Mouse (Mus musculus) CH12.LX (cell line): ENCODE measurements around the gene Unk. TPM values are rescaled to one million over a fixed set of nuclear protein-coding genes. Genes with fewer than 3 reads are reported as not detected.

ENCODE experiments used
- DNase-seq: peaks from one replicate; pipeline ENCODE4 v3.0.0-alpha.2; 2013; ENCODE audit errors: extremely low read depth
- H3K27ac ChIP-seq: 2 replicates; pipeline ENCODE4 v1.5.1; 2012; ENCODE audit warnings: low read depth, mild to moderate bottlenecking, control low read depth, moderate library complexity; ENCODE audit not compliant: insufficient read depth
- H3K27me3 ChIP-seq: replicated peaks from 2 replicates; pipeline ENCODE3; 2012; ENCODE audit warnings: inconsistent platforms
- H3K36me3 ChIP-seq, 2 experiments: replicated peaks in 1 of 2; 2 replicates each; pipeline versions ENCODE3 to v1.6.1; 2012; ENCODE audit warnings: inconsistent platforms in 1 of 2, low read length in 1 of 2, mild to moderate bottlenecking in 1 of 2, mixed read lengths in 1 of 2, moderate library complexity in 1 of 2; ENCODE audit not compliant: control insufficient read depth in 1 of 2, insufficient read depth in 1 of 2
- H3K4me1 ChIP-seq, 2 experiments: 2 replicates each; pipeline ENCODE4 v1.6.1; 2012; ENCODE audit warnings: inconsistent platforms in 1 of 2, moderate library complexity in 1 of 2; ENCODE audit not compliant: insufficient read depth in 2 of 2, control insufficient read depth in 1 of 2
- H3K4me2 ChIP-seq: 2 replicates; pipeline ENCODE4 v1.6.1; 2012; ENCODE audit warnings: low read depth, mild to moderate bottlenecking, control low read depth; ENCODE audit not compliant: poor library complexity, insufficient read depth, severe bottlenecking
- H3K4me3 ChIP-seq, 3 experiments: fragments of 150-350 bp in 1 of 3; sonication (generic) in 1 of 3; replicated peaks in 1 of 3; 2 replicates each; pipeline versions ENCODE3 to v1.5.1; 2011 to 2012; ENCODE audit warnings: low read depth in 2 of 3, low read length in 2 of 3, mild to moderate bottlenecking in 2 of 3, moderate library complexity in 2 of 3, control low read depth in 1 of 3, improper control_type of control experiment in 1 of 3, inconsistent platforms in 1 of 3, mixed read lengths in 1 of 3; ENCODE audit not compliant: poor library complexity in 1 of 3
- H3K79me2 ChIP-seq: replicated peaks from 2 replicates; pipeline ENCODE4 v1.6.1; 2012; ENCODE audit warnings: mild to moderate bottlenecking, moderate library complexity; ENCODE audit not compliant: control insufficient read depth, poor library complexity, insufficient read depth, severe bottlenecking; ENCODE audit errors: extremely low read depth
- H3K9ac ChIP-seq: 2 replicates; pipeline ENCODE4 v1.6.1; 2012; ENCODE audit warnings: low read depth, mild to moderate bottlenecking, control low read depth, moderate library complexity; ENCODE audit not compliant: insufficient read depth
- H3K9me3 ChIP-seq: replicated peaks from 2 replicates; pipeline ENCODE3; 2012; ENCODE audit warnings: low read length, inconsistent platforms, mixed read lengths
- CHD2 ChIP-seq: IDR thresholded peaks from 2 replicates; pipeline ENCODE4 v1.6.1; 2011; ENCODE audit warnings: low read length, improper control_type of control experiment
- CTCF ChIP-seq, 2 experiments: IDR thresholded peaks in 1 of 2; conservative IDR thresholded peaks in 1 of 2; 2 replicates each; pipeline ENCODE4 v1.5.1; 2011 to 2012; ENCODE audit warnings: low read depth in 2 of 2, low read length in 2 of 2, improper control_type of control experiment in 1 of 2, inconsistent platforms in 1 of 2, mild to moderate bottlenecking in 1 of 2, moderate library complexity in 1 of 2
- E2F4 ChIP-seq: IDR thresholded peaks from 2 replicates; pipeline ENCODE4 v1.6.1; 2011; ENCODE audit warnings: low read depth, low read length, improper control_type of control experiment; ENCODE audit not compliant: insufficient replicate concordance
- MAFK ChIP-seq: IDR thresholded peaks from 2 replicates; pipeline ENCODE4 v1.6.1; 2011; ENCODE audit warnings: low read length, improper control_type of control experiment; ENCODE audit not compliant: insufficient replicate concordance
- NRF1 ChIP-seq: IDR thresholded peaks from 2 replicates; pipeline ENCODE4 v1.6.1; 2014; ENCODE audit warnings: low read depth, mild to moderate bottlenecking, inconsistent platforms, low read length, improper control_type of control experiment, moderate library complexity
- RAD21 ChIP-seq: IDR thresholded peaks from 2 replicates; pipeline ENCODE4 v1.6.1; 2011; ENCODE audit warnings: low read depth, mild to moderate bottlenecking, low read length, improper control_type of control experiment, moderate library complexity
- SMC3 ChIP-seq: IDR thresholded peaks from 2 replicates; pipeline ENCODE4 v1.6.1; 2011; ENCODE audit warnings: low read depth, low read length, improper control_type of control experiment
- ZMIZ1 ChIP-seq: IDR thresholded peaks from 2 replicates; pipeline ENCODE4 v1.6.1; 2012; ENCODE audit warnings: low read depth, mild to moderate bottlenecking, inconsistent platforms, low read length, improper control_type of control experiment
- ZNF384 ChIP-seq: IDR thresholded peaks from 2 replicates; pipeline ENCODE4 v1.6.1; 2012; ENCODE audit warnings: low read depth, low read length, improper control_type of control experiment, inconsistent platforms
- dilution Hi-C: fragments of 300-500 bp; cut with MboI; formaldehyde crosslinking; loops from 2 replicates; pipeline ENCODE4 v1.14.3; 2020; ENCODE audit warnings: low sequenced_read_pairs; ENCODE audit not compliant: extremely low pct_unique_long_range_greater_than_20kb, extremely low pct_ligation_motif_present
- in situ Hi-C: fragments of 300-500 bp; cut with MboI; formaldehyde crosslinking; loops from 3 replicates; pipeline ENCODE4 v1.14.3; 2019; ENCODE audit warnings: low sequenced_read_pairs, low pct_ligation_motif_present, low pct_unique_long_range_greater_than_20kb, mixed read lengths
- polyA plus RNA-seq: library from polyadenylated mRNA; unstranded; fragments of >175 nt; gene quantifications from 2 replicates; pipeline ENCODE4 v1.2.1, GENCODE M21; 2012; ENCODE audit warnings: low read depth; ENCODE audit not compliant: insufficient read length
- total RNA-seq, 2 experiments: library from RNA; depleted of rRNA; stranded (reverse); fragments of 300-350 nt in 1 of 2; fragments of >200 nt in 1 of 2; gene quantifications; 2 replicates each; pipeline ENCODE4 v1.2.3; 2012 to 2014

The Unk gene
- total and polyA plus RNA-seq, 3 experiments = 20.9 to 35.0 (median 24.7) TPM

DNA sequence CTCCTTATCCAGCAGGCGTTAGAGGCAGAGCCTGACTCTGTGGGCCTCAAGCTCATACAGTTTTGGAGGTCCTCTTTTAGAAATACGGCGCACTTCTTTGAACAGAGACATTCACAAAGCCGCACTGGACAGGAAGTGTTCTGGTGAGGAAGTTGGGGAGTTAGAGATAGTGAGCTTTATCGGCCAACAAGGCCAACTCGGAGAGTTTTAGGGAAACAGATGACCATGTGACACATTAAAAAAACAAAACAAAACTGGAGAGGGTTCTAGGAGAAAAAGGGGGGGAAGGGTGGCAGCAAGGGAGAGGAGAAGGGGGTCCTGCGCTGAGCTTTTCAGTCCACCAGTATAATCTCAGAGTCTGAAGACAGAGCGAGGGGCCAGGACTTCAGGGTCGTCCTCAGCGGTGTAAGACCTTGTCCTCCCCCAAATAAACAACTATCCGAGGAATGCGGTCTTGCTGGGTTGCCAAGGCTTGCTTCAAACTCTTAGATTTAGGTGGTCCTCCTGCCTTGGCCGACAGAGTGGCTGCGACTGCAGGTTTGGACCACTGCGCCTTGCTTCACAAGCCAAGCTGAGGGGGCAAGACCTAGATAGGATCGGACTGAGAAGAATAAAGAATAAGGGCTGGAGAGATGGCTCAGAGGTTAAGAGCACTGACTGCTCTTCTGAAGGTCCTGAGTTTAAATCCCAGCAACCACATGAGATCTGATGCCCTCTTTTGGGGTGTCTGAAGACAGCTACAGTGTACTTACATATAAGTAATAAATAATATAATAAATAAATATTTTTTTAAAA is 63.8 kb downstream of the Unk start:
- TF ChIP-seq E2F4 = no peak
- no peak for TF ChIP-seq ZNF384
- TF ChIP-seq MAFK = no peak
- dilution Hi-C loops (no loop called here), in situ Hi-C loops (no loop called here)
- no peaks in the 10 kb centered on the region for H3K79me2 ChIP-seq
- DNase-seq = no peak
- H3K9me3 ChIP-seq = peaks cover 5% of the 10 kb centered on the region
- H3K27me3 ChIP-seq = peaks cover under 1% of the 10 kb centered on the region
- H3K4me2 ChIP-seq = no peak overlapping the region
- no peaks in the 10 kb centered on the region for H3K36me3 ChIP-seq
- H3K4me3 ChIP-seq = no peak overlapping the region
- H3K4me1 ChIP-seq = no peaks in the 10 kb centered on the region
- no peak overlapping the region for H3K9ac ChIP-seq
- H3K27ac ChIP-seq = no peak overlapping the region

DNA sequence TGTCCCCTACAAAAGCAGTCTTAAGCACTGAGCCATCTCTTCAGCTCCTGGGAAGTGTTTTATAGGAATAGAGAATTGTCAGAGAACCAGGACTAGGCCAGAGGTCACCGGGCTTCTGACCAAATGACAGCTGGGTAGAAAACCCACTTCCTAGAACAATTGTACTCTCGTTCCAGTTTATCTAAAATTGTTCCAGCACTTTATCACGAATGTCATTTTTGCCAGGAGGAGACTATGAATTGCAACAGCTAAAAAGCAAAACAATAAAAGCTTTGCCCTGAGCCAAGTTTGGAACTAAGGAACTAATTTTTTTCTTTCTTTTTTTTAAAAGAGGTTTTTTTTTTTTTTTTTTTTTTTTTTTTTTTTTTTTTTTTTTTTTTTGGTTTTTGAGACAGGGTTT is 65.5 kb downstream of the Unk start:
- Histone ChIP-seq H3K9me3 (peaks cover 5% of the 10 kb centered on the region), H3K27ac (no peak overlapping the region), H3K4me1 (no peaks in the 10 kb centered on the region), H3K4me2 (no peak overlapping the region), H3K79me2 (no peaks in the 10 kb centered on the region), H3K9ac (no peak overlapping the region), H3K27me3 (peaks cover 4% of the 10 kb centered on the region), H3K4me3 (no peak overlapping the region), H3K36me3 (no peaks in the 10 kb centered on the region)
- DNase-seq = no peak
- dilution Hi-C loops = no loop called here
- TF ChIP-seq ZNF384 (peak; percentile 74), CHD2 (no peak)
- in situ Hi-C loops = no loop called here

DNA sequence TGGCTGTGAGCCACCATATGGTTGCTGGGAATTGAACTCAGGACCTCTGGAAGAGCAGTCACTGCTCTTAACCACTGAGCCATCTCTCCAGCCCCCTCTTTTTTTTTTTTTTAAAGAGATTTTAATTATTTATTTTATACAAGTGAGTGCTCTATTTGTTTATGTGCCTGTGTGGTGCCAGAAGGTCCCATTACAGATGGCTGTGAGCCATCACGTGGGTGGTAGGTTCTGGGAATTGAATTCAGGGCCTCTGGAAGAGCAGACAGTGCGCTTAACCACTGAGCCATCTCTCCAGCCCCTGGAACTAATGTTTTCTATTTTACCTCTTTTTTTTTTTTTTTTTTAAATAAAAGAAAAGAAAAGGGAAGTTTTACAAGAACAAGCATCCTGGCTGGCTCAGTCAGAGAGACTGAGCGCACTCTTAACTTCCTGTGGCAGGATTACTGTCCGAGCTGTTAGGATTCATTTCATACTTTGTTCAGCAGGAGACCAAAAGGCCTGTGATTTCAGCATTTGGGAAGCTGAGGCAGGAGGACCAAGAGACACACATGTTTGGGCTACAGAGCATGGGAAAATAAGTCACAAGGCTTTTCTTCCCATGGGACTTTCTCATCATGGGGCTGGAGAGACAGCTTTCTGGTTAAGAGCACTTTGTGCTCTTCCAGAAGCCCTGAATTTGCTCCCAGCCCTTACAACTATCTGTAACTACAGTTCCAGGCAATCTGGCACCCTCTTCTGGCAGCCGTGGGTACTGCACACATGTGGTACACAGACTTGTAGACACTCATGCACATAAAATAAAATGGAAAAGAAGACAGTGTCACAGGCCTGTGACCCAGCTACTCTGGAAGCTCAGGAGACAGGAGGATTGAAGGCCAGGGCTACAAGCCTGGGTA is 66.3 kb downstream of the Unk start:
- Histone ChIP-seq H3K36me3 (no peaks in the 10 kb centered on the region), H3K4me2 (no peak overlapping the region), H3K27ac (no peak overlapping the region), H3K4me3 (no peak overlapping the region), H3K4me1 (no peaks in the 10 kb centered on the region), H3K27me3 (peaks cover 4% of the 10 kb centered on the region), H3K9ac (no peak overlapping the region), H3K79me2 (no peaks in the 10 kb centered on the region), H3K9me3 (peaks cover 5% of the 10 kb centered on the region)
- peak; percentile 61 for DNase-seq
- dilution Hi-C loops (no loop called here), in situ Hi-C loops (no loop called here)
- TF ChIP-seq RAD21 = peak; percentile 4
- no peak for TF ChIP-seq NRF1
- TF ChIP-seq CTCF (conservative IDR thresholded peaks at IDR 0.05 in 1 of 2, IDR thresholded peaks at IDR 0.05 in 1 of 2; ENCODE audit: low read depth in 2 of 2, low read length in 2 of 2) = peak; percentile 57 to 62; a peak in 3 of 4 replicates
- TF ChIP-seq SMC3 = peak; percentile 21
- TF ChIP-seq ZMIZ1 = no peak
